Mouse (Mus musculus): ENCODE results near the gene Irgc1. TPM values are rescaled to one million over a fixed set of nuclear protein-coding genes. Genes with fewer than 3 reads are reported as not detected.

The Irgc1 gene
- polyA plus RNA-seq, 1 experiment from 2014 or later, result not detected

DNA sequence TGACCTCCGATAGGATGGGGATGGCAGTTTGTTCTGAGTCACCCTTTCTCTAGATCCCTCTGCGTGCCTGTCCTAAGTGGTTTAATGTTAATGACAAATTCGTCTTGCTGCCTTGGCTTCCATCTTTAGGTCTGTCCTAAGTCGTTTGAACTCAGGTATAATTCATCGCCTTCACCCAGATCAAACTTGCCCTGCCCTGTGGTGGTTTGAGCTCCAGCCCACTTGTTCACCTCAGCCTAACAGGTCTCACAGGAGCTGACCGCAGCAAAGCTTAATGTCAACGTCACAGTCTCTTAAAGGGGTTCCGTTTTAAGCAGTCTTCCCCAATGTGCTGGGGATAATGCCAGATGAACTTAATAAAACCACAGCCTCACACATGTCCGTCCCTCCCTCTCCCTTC lies 26.2 kb downstream of the Irgc1 start:
- Histone ChIP-seq H3K4me2 (replicated peaks; ENCODE audit: low read depth) (no peak overlapping the region), H3K27me3 (replicated peaks; ENCODE audit: control insufficient read depth, insufficient read depth, low read length) (no peaks in the 10 kb centered on the region), H3K27ac (ENCODE audit: low read depth, low read length) (no peak overlapping the region), H3K4me1 (replicated peaks; ENCODE audit: control insufficient read depth, insufficient read depth, low read length) (no peaks in the 10 kb centered on the region), H3K36me3 (ENCODE audit: control insufficient read depth, insufficient read depth) (peaks cover 21% of the 10 kb centered on the region; the same call in 1 of the 2 replicates), H3K9ac (ENCODE audit: low read depth, low read length) (no peak overlapping the region), H3K9me3 (ENCODE audit: control insufficient read depth) (no peaks in the 10 kb centered on the region), H3K4me3 (ENCODE audit: low read depth, low read length) (no peak overlapping the region)
- ATAC-seq, result no peak
- TF ChIP-seq CTCF (IDR thresholded peaks at IDR 0.05; ENCODE audit: low read depth), result no peak
- 82% methylated on average over 9 of the region's 9 CpGs for WGBS

DNA sequence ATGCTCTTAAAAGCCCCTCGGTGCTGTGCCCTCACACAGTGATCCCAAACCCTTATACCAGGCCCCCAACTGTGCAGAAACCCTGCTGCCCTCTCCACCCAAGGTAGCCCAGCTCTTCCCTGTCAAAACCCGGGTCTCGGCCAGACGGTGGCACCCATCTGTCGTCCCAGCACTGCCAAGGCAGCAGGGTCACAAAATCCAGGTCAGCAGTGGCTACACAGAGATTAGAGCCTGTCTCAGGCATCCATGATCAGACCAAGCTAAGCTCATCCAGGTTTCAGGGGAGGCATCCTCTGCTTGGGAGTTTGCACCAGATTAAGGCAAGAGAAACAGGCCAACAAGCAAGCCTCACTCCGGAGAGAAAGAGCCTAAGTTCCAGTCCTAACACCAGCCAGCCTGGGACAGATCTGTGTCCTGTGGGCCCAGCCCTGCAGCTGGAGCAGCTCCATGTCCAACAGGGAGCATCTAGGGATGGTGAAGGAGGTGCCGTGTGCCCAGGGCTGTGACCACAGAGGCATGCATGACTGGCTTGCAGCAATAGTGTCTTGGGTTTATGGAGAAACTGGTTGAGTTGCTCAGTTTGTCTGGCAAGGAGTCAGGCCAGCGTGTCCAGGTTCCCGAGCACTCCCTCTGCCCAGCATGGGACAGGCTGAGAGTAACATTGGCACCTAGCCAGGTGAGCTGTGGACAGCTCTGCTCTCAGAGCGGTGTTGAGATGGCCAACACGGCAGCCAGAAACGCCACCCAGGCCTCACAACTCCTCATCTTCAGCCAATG lies 28.0 kb downstream of the Irgc1 start:
- H3K4me3 ChIP-seq (ENCODE audit: low read depth, low read length), result no peak overlapping the region
- H3K9me3 ChIP-seq (ENCODE audit: control insufficient read depth), result no peaks in the 10 kb centered on the region
- no peaks in the 10 kb centered on the region for H3K27me3 ChIP-seq (replicated peaks; ENCODE audit: control insufficient read depth, insufficient read depth, low read length)
- no peaks in the 10 kb centered on the region for H3K4me1 ChIP-seq (replicated peaks; ENCODE audit: control insufficient read depth, insufficient read depth, low read length)
- TF ChIP-seq CTCF (IDR thresholded peaks at IDR 0.05; ENCODE audit: low read depth), result no peak
- no peak for ATAC-seq
- no peak overlapping the region for H3K27ac ChIP-seq (ENCODE audit: low read depth, low read length)
- H3K9ac ChIP-seq (ENCODE audit: low read depth, low read length), result no peak overlapping the region
- 71% methylated on average over 12 of the region's 12 CpGs for WGBS
- H3K4me2 ChIP-seq (replicated peaks; ENCODE audit: low read depth), result no peak overlapping the region
- H3K36me3 ChIP-seq (ENCODE audit: control insufficient read depth, insufficient read depth), result peaks cover 28% of the 10 kb centered on the region; the same call in 1 of the 2 replicates

DNA sequence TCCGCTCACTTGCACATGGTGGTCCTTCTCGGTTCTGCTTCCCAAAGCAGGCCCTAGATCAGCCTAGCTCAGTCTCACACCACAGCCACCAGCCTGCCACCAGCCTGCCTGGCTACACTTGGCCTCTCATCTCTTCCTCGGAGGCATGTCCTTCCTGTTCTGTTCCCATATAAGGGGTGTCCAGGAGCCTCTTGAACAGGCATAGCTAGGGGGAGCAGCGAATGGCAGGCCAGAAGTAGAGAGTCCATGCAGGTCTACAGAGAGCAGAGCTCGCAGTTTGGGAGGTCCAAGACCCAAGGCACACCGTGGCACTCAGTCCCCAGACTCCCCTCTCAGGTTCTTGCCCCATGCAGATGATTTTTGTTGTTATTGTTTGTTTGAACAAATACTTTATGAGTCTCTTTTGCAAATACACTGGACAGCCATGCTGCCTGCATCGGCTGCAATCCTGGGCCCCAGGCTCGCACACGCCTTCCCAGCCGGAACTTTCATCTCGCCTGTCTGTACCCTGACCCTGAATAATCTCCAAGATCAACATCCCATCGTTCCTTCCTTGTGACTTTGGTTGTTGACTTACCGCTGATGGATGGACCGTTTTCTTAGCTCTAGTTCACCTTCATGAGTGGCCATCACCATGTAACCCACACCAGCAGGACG lies 28.9 kb downstream of the Irgc1 start:
- no peak overlapping the region for H3K4me3 ChIP-seq (ENCODE audit: low read depth, low read length)
- no peak for TF ChIP-seq CTCF (IDR thresholded peaks at IDR 0.05; ENCODE audit: low read depth)
- 57% methylated on average over 15 of the region's 15 CpGs for WGBS
- H3K27ac ChIP-seq (ENCODE audit: low read depth, low read length), result no peak overlapping the region
- H3K9me3 ChIP-seq (ENCODE audit: control insufficient read depth), result no peaks in the 10 kb centered on the region
- no peak overlapping the region for H3K4me2 ChIP-seq (replicated peaks; ENCODE audit: low read depth)
- H3K9ac ChIP-seq (ENCODE audit: low read depth, low read length), result no peak overlapping the region
- no peaks in the 10 kb centered on the region for H3K4me1 ChIP-seq (replicated peaks; ENCODE audit: control insufficient read depth, insufficient read depth, low read length)
- H3K36me3 ChIP-seq (ENCODE audit: control insufficient read depth, insufficient read depth), result peaks cover 28% of the 10 kb centered on the region; the same call in 1 of the 2 replicates
- ATAC-seq, result peak; percentile 60; the same call in 1 of the 2 replicates
- H3K27me3 ChIP-seq (replicated peaks; ENCODE audit: control insufficient read depth, insufficient read depth, low read length), result no peaks in the 10 kb centered on the region

DNA sequence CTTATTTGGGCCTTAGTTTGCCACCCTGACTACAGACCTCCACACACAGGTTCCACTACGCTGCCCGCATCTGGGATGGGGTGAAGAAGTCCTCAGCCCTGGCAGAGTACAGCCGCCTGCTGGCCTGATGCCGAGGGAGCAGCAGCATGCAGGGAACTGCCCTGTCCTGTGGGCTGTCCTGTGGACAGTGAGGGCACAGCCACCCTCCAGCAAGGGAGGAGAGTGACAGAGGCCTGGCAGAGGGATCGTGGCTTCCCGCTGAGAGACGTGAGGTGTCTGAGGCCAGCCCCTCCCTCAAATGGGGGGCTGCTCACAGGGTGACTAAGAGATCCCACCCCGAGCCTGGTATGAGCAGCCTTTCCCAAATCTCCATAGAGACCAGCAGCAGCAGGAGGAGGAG lies 29.8 kb downstream of the Irgc1 start:
- no peak overlapping the region for H3K9ac ChIP-seq (ENCODE audit: low read depth, low read length)
- H3K27ac ChIP-seq (ENCODE audit: low read depth, low read length), result no peak overlapping the region
- 83% methylated on average over 8 of the region's 8 CpGs for WGBS
- ATAC-seq, result no peak
- no peak overlapping the region for H3K4me3 ChIP-seq (ENCODE audit: low read depth, low read length)
- no peak overlapping the region for H3K4me2 ChIP-seq (replicated peaks; ENCODE audit: low read depth)
- H3K36me3 ChIP-seq (ENCODE audit: control insufficient read depth, insufficient read depth), result peaks cover 28% of the 10 kb centered on the region; the same call in 1 of the 2 replicates
- H3K9me3 ChIP-seq (ENCODE audit: control insufficient read depth), result no peaks in the 10 kb centered on the region
- no peaks in the 10 kb centered on the region for H3K27me3 ChIP-seq (replicated peaks; ENCODE audit: control insufficient read depth, insufficient read depth, low read length)
- no peaks in the 10 kb centered on the region for H3K4me1 ChIP-seq (replicated peaks; ENCODE audit: control insufficient read depth, insufficient read depth, low read length)
- no peak for TF ChIP-seq CTCF (IDR thresholded peaks at IDR 0.05; ENCODE audit: low read depth)

DNA sequence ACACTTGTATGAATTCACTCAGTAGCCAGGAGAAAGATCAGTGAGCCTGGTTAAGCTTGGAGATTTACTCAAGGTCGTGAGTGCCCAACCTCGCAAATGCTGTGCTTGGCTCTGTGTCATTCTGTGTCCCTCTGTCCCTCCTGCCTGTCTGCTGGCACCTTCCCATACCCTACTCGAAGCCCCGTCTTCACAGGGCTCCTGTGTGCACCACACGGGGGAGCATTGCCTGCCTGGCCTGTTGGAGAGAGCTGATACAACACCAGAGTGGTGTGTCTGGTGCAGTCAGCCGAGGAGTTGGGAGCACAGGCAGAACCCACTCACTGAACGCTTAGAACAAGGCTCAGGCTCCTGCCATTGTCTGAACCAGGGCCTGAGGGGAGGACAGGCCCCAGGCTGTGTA lies 30.4 kb downstream of the Irgc1 start:
- 84% methylated on average over 7 of the region's 7 CpGs for WGBS
- no peak overlapping the region for H3K9ac ChIP-seq (ENCODE audit: low read depth, low read length)
- H3K36me3 ChIP-seq (ENCODE audit: control insufficient read depth, insufficient read depth), result peaks cover 33% of the 10 kb centered on the region; the same call in 1 of the 2 replicates
- no peak for TF ChIP-seq CTCF (IDR thresholded peaks at IDR 0.05; ENCODE audit: low read depth)
- no peak overlapping the region for H3K4me3 ChIP-seq (ENCODE audit: low read depth, low read length)
- no peak overlapping the region for H3K27ac ChIP-seq (ENCODE audit: low read depth, low read length)
- no peak for ATAC-seq
- H3K9me3 ChIP-seq (ENCODE audit: control insufficient read depth), result no peaks in the 10 kb centered on the region
- no peaks in the 10 kb centered on the region for H3K27me3 ChIP-seq (replicated peaks; ENCODE audit: control insufficient read depth, insufficient read depth, low read length)
- H3K4me2 ChIP-seq (replicated peaks; ENCODE audit: low read depth), result no peak overlapping the region
- no peaks in the 10 kb centered on the region for H3K4me1 ChIP-seq (replicated peaks; ENCODE audit: control insufficient read depth, insufficient read depth, low read length)

DNA sequence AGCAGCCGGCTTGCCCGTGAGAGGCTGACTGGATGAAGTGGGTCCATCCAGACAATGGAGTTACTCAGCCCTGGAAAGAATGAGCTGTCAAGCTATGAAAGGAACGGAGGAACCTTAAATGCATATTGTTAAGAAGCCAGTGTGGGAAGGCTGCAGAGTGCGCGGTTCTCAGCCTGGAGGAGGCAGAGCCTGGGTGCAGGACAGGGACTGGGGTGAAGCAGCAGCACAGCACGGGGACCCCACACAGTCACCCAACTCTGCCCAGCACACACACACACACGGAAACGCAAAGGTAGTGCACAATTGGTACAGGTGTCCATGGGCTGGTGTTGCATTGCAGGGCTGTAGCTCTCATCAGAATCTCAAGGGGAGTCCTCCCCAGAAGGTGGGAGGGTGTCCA lies 32.5 kb downstream of the Irgc1 start:
- Histone ChIP-seq H3K36me3 (ENCODE audit: control insufficient read depth, insufficient read depth) (peaks cover 38% of the 10 kb centered on the region; the same call in 1 of the 2 replicates), H3K4me3 (ENCODE audit: low read depth, low read length) (no peak overlapping the region), H3K4me2 (replicated peaks; ENCODE audit: low read depth) (no peak overlapping the region), H3K27me3 (replicated peaks; ENCODE audit: control insufficient read depth, insufficient read depth, low read length) (no peaks in the 10 kb centered on the region), H3K9me3 (ENCODE audit: control insufficient read depth) (no peaks in the 10 kb centered on the region), H3K4me1 (replicated peaks; ENCODE audit: control insufficient read depth, insufficient read depth, low read length) (no peaks in the 10 kb centered on the region), H3K27ac (ENCODE audit: low read depth, low read length) (no peak overlapping the region), H3K9ac (ENCODE audit: low read depth, low read length) (no peak overlapping the region)
- no peak for ATAC-seq
- no peak for TF ChIP-seq CTCF (IDR thresholded peaks at IDR 0.05; ENCODE audit: low read depth)
- WGBS, result 92% methylated on average over 8 of the region's 8 CpGs

Data from intestine, postnatal 0 days (tissue).